Mouse (Mus musculus): ENCODE measurements at regions not wholly inside any gene's neighbourhood (a gene's known extent, or its start where the extent isn't known, plus 50 kb on each side); places are given as distances from the start of the nearest gene placed in this dataset.

- DNase-seq (ENCODE audit: low spot score) = peak; percentile 5
- Histone ChIP-seq H3K4me2 (ENCODE audit: low read depth, low read length, poor library complexity, severe bottlenecking) (no peak overlapping the region), H3K36me3 (ENCODE audit: insufficient read depth, low read length) (no peaks in the 10 kb centered on the region), H3K27ac (ENCODE audit: low read depth, low read length) (no peak overlapping the region), H3K9ac (replicated peaks; ENCODE audit: low read length, poor library complexity, severe bottlenecking) (no peak overlapping the region), H3K4me3 (ENCODE audit: low read depth, low read length) (no peak overlapping the region), H3K4me1 (ENCODE audit: insufficient read depth, low read length) (no peaks in the 10 kb centered on the region), H3K9me3 (ENCODE audit: low read length) (no peaks in the 10 kb centered on the region), H3K27me3 (ENCODE audit: insufficient read depth, low read length) (no peaks in the 10 kb centered on the region)
- no peak for TF ChIP-seq CTCF (IDR thresholded peaks at IDR 0.05)
- no peak for ATAC-seq (ENCODE audit: low FRiP score)
Measured at GRCm38 (mm10) chr15:69632306-69632705, 3131.6 kb upstream of the Lrrc6 start.

GRCm38 (mm10) chr15:69617998-69618397, 3117.3 kb upstream of the Lrrc6 start:
- H3K9ac ChIP-seq (replicated peaks; ENCODE audit: low read length, poor library complexity, severe bottlenecking) = no peak overlapping the region
- DNase-seq (ENCODE audit: low spot score) = no peak
- no peaks in the 10 kb centered on the region for H3K4me1 ChIP-seq (ENCODE audit: insufficient read depth, low read length)
- H3K4me2 ChIP-seq (ENCODE audit: low read depth, low read length, poor library complexity, severe bottlenecking) = no peak overlapping the region
- no peak for ATAC-seq (ENCODE audit: low FRiP score)
- whole genome bisulfite sequencing = 88% methylated on average over 2 of the region's 2 CpGs
- H3K36me3 ChIP-seq (ENCODE audit: insufficient read depth, low read length) = no peaks in the 10 kb centered on the region
- no peak overlapping the region for H3K27ac ChIP-seq (ENCODE audit: low read depth, low read length)
- H3K9me3 ChIP-seq (ENCODE audit: low read length) = no peaks in the 10 kb centered on the region
- TF ChIP-seq CTCF (IDR thresholded peaks at IDR 0.05) = no peak
- no peaks in the 10 kb centered on the region for H3K27me3 ChIP-seq (ENCODE audit: insufficient read depth, low read length)
- no peak overlapping the region for H3K4me3 ChIP-seq (ENCODE audit: low read depth, low read length)

- TF ChIP-seq CTCF (IDR thresholded peaks at IDR 0.05) = no peak
- ATAC-seq (ENCODE audit: low FRiP score) (no peak), DNase-seq (ENCODE audit: low spot score) (no peak)
- Histone ChIP-seq H3K27ac (ENCODE audit: low read depth, low read length) (no peak overlapping the region), H3K9ac (replicated peaks; ENCODE audit: low read length, poor library complexity, severe bottlenecking) (no peak overlapping the region), H3K9me3 (ENCODE audit: low read length) (no peaks in the 10 kb centered on the region), H3K4me2 (ENCODE audit: low read depth, low read length, poor library complexity, severe bottlenecking) (no peak overlapping the region), H3K4me3 (ENCODE audit: low read depth, low read length) (no peak overlapping the region), H3K36me3 (ENCODE audit: insufficient read depth, low read length) (no peaks in the 10 kb centered on the region), H3K27me3 (ENCODE audit: insufficient read depth, low read length) (no peaks in the 10 kb centered on the region), H3K4me1 (ENCODE audit: insufficient read depth, low read length) (no peaks in the 10 kb centered on the region)
- WGBS = 83% methylated on average over 3 of the region's 3 CpGs
Measured at GRCm38 (mm10) chr15:69614048-69614447, 3113.3 kb upstream of the Lrrc6 start.

- peak; percentile 43 for DNase-seq (ENCODE audit: low spot score)
- WGBS = 16% methylated on average over 4 of the region's 4 CpGs
- no peak overlapping the region for H3K9ac ChIP-seq (replicated peaks; ENCODE audit: low read length, poor library complexity, severe bottlenecking)
- H3K9me3 ChIP-seq (ENCODE audit: low read length) = no peaks in the 10 kb centered on the region
- no peak overlapping the region for H3K4me2 ChIP-seq (ENCODE audit: low read depth, low read length, poor library complexity, severe bottlenecking)
- no peak for ATAC-seq (ENCODE audit: low FRiP score)
- no peaks in the 10 kb centered on the region for H3K4me1 ChIP-seq (ENCODE audit: insufficient read depth, low read length)
- TF ChIP-seq CTCF (IDR thresholded peaks at IDR 0.05) = no peak
- H3K36me3 ChIP-seq (ENCODE audit: insufficient read depth, low read length) = no peaks in the 10 kb centered on the region
- no peak overlapping the region for H3K27ac ChIP-seq (ENCODE audit: low read depth, low read length)
- H3K27me3 ChIP-seq (ENCODE audit: insufficient read depth, low read length) = no peaks in the 10 kb centered on the region
- no peak overlapping the region for H3K4me3 ChIP-seq (ENCODE audit: low read depth, low read length)
Measured at GRCm38 (mm10) chr15:69591219-69592006, 3090.7 kb upstream of the Lrrc6 start.

GRCm38 (mm10) chr15:69588084-69588483, 3087.4 kb upstream of the Lrrc6 start:
- H3K27me3 ChIP-seq (ENCODE audit: insufficient read depth, low read length) = no peaks in the 10 kb centered on the region
- ATAC-seq (ENCODE audit: low FRiP score) (no peak), DNase-seq (ENCODE audit: low spot score) (peak; percentile 8)
- no peak overlapping the region for H3K4me3 ChIP-seq (ENCODE audit: low read depth, low read length)
- no peaks in the 10 kb centered on the region for H3K4me1 ChIP-seq (ENCODE audit: insufficient read depth, low read length)
- H3K9me3 ChIP-seq (ENCODE audit: low read length) = no peaks in the 10 kb centered on the region
- TF ChIP-seq CTCF (IDR thresholded peaks at IDR 0.05) = no peak
- no peak overlapping the region for H3K9ac ChIP-seq (replicated peaks; ENCODE audit: low read length, poor library complexity, severe bottlenecking)
- H3K27ac ChIP-seq (ENCODE audit: low read depth, low read length) = no peak overlapping the region
- H3K4me2 ChIP-seq (ENCODE audit: low read depth, low read length, poor library complexity, severe bottlenecking) = no peak overlapping the region
- 18% methylated on average over 5 of the region's 5 CpGs for WGBS
- H3K36me3 ChIP-seq (ENCODE audit: insufficient read depth, low read length) = no peaks in the 10 kb centered on the region

- WGBS = 46% methylated on average over 2 of the region's 2 CpGs
- no peak for TF ChIP-seq CTCF (IDR thresholded peaks at IDR 0.05)
Measured at GRCm38 (mm10) chr15:69576742-69577141, 3076.0 kb upstream of the Lrrc6 start.

More at GRCm38 (mm10) chr15:69576742-69577141, 3076.0 kb upstream of the Lrrc6 start:
- H3K27ac ChIP-seq (ENCODE audit: low read depth, low read length) = no peak overlapping the region
- no peaks in the 10 kb centered on the region for H3K9me3 ChIP-seq (ENCODE audit: low read length)
- ATAC-seq (ENCODE audit: low FRiP score) (no peak), DNase-seq (ENCODE audit: low spot score) (no peak)
- no peak overlapping the region for H3K9ac ChIP-seq (replicated peaks; ENCODE audit: low read length, poor library complexity, severe bottlenecking)
- H3K27me3 ChIP-seq (ENCODE audit: insufficient read depth, low read length) = no peaks in the 10 kb centered on the region
- no peaks in the 10 kb centered on the region for H3K4me1 ChIP-seq (ENCODE audit: insufficient read depth, low read length)
- H3K4me2 ChIP-seq (ENCODE audit: low read depth, low read length, poor library complexity, severe bottlenecking) = no peak overlapping the region
- H3K4me3 ChIP-seq (ENCODE audit: low read depth, low read length) = no peak overlapping the region
- H3K36me3 ChIP-seq (ENCODE audit: insufficient read depth, low read length) = no peaks in the 10 kb centered on the region

All from midbrain, postnatal 0 days (tissue).